Mouse (Mus musculus): Measurements from ENCODE around the gene Cwh43. TPM values are rescaled to one million over a fixed set of nuclear protein-coding genes. Genes with fewer than 3 reads are reported as not detected.

Cwh43 gene
- total and polyA plus RNA-seq, 2 experiments from 2014 or later, result 0.61 to 0.68 TPM

DNA sequence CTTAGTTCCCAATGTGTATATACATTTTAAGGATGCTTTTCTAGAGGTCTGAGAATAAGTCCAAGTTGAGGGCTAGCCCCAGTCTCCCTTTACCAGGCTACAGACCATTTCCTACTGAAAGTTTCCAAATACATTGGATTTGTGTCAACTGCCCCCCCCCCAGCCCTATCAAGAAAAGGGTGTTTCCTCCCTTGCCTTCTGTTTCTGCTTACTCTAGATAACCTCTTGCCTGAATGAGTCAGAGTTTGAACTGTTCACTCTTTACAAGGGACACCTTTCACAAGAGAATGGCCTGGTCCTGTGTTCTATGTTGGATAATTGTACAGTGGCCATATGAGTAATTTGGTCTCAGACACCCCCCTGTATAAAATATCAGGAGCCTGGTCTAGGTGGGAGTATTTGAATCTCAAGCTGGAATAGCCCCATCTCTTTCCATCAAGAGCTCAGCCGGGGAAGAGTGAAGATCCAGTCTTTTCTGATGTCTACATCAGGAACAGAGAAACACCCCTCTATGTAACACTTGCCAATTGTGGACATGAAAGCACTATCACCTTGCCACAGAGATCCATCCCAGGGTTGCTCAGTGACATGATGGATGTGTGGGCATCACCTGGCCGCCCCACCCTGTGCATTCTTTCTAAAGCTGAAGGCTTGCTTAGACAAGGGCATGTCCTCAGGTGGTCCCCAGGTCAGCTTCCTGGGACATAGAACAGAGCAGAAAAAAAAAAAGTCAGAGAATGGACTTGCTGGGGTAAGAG lies 41.6 kb upstream of the Cwh43 start:
- H3K4me3 ChIP-seq (ENCODE audit: low read length), result no peak overlapping the region
- 94% methylated on average over 2 of the region's 2 CpGs for WGBS

DNA sequence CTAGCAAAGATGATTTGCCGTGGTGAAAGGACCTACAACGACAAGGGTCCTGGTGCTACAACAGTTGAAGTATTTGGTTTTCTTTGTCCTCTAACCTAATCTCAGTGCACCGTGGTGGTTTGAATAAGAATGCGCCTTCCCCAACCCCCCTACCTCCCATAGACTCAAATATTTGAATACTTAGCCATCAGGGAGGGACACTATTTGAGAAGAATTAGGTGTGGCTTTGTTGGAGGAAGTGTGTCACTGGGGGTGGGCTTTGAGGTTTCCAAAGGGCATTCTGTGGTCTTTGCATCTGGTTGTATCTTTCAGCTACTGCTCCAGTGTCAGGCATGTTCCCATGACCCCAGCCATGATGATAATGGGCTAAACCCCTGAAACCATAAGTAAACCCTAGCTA lies 38.0 kb upstream of the Cwh43 start:
- Histone ChIP-seq H3K27ac (no peak overlapping the region), H3K4me3 (ENCODE audit: low read length) (no peak overlapping the region), H3K4me2 (ENCODE audit: low read depth, low read length) (no peak overlapping the region), H3K27me3 (ENCODE audit: insufficient read depth, low read length) (no peaks in the 10 kb centered on the region), H3K4me1 (ENCODE audit: insufficient read depth, low read length) (no peaks in the 10 kb centered on the region), H3K9ac (replicated peaks; ENCODE audit: low read length) (no peak overlapping the region), H3K36me3 (ENCODE audit: insufficient read depth, low read length) (no peaks in the 10 kb centered on the region), H3K9me3 (ENCODE audit: low read length) (no peaks in the 10 kb centered on the region)
- ATAC-seq, result no peak
- DNase-seq (ENCODE audit: low spot score), result no peak
- 75% methylated on average over 4 of the region's 4 CpGs for WGBS
- no peak for TF ChIP-seq CTCF (IDR thresholded peaks at IDR 0.05; ENCODE audit: low read depth)

More for the DNA sequence above, 41.6 kb upstream of the Cwh43 start:
- no peak for TF ChIP-seq CTCF (IDR thresholded peaks at IDR 0.05; ENCODE audit: low read depth)
- Histone ChIP-seq H3K9ac (replicated peaks; ENCODE audit: low read length) (no peak overlapping the region), H3K27me3 (ENCODE audit: insufficient read depth, low read length) (no peaks in the 10 kb centered on the region), H3K36me3 (ENCODE audit: insufficient read depth, low read length) (no peaks in the 10 kb centered on the region), H3K9me3 (ENCODE audit: low read length) (no peaks in the 10 kb centered on the region), H3K27ac (no peak overlapping the region), H3K4me1 (ENCODE audit: insufficient read depth, low read length) (no peaks in the 10 kb centered on the region), H3K4me2 (ENCODE audit: low read depth, low read length) (no peak overlapping the region)
- ATAC-seq, result no peak
- DNase-seq (ENCODE audit: low spot score), result no peak

DNA sequence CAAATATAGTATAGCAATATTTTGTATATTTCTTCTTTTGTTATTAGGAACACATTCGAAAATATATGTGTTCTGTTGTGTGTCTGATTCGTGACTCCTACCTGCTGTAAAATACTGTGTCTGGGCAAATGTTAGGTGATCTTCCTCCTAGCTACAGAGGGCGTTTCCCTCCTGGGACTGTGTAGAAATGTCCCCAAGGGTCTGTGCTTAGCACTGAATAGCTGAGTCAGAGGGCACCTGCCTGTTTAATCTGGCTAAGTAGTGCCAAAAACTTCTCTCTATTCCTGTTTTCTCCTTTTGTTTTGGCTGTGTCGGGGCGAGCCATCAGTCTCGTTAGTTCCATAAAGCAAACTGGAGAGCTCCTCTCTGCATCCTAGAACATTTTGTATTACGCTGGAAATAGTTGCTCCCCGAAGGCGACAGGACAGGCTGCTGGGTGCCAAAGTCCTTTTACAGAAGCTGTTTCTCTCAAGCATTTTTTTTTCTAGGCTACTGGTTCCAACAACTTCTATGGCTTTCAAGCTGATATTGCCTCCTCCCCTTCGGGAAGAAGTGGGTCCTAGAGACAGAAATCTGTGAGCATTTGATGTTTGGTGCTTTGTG lies 36.9 kb upstream of the Cwh43 start:
- Histone ChIP-seq H3K4me3 (ENCODE audit: low read length) (no peak overlapping the region), H3K36me3 (ENCODE audit: insufficient read depth, low read length) (no peaks in the 10 kb centered on the region), H3K9me3 (ENCODE audit: low read length) (no peaks in the 10 kb centered on the region), H3K4me2 (ENCODE audit: low read depth, low read length) (no peak overlapping the region), H3K27me3 (ENCODE audit: insufficient read depth, low read length) (no peaks in the 10 kb centered on the region), H3K4me1 (ENCODE audit: insufficient read depth, low read length) (no peaks in the 10 kb centered on the region), H3K27ac (no peak overlapping the region), H3K9ac (replicated peaks; ENCODE audit: low read length) (no peak overlapping the region)
- no peak for TF ChIP-seq CTCF (IDR thresholded peaks at IDR 0.05; ENCODE audit: low read depth)
- ATAC-seq (no peak), DNase-seq (ENCODE audit: low spot score) (no peak)
- 64% methylated on average over 10 of the region's 10 CpGs for WGBS

DNA sequence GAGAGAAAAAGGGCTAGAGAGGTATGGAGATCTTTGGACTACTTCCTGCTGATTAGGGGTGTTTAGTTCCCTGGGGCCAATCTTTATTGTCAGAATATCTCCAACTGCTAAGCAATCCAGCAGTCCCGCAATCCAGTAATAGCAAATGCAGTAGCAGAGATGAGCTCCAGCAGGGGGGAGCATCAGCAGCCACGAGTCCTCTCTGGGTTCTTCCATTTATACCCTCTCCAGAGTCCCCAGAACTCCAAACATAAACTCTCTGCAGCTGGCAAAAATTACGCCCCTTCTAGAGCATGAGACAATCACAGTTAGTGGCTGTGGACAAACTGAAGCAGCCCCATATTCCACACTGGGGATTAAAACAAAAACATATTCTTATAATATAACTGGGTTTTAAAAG lies 36.1 kb upstream of the Cwh43 start:
- ATAC-seq (no peak), DNase-seq (ENCODE audit: low spot score) (no peak)
- Histone ChIP-seq H3K27ac (no peak overlapping the region), H3K4me2 (ENCODE audit: low read depth, low read length) (no peak overlapping the region), H3K4me3 (ENCODE audit: low read length) (no peak overlapping the region), H3K36me3 (ENCODE audit: insufficient read depth, low read length) (no peaks in the 10 kb centered on the region), H3K9me3 (ENCODE audit: low read length) (no peaks in the 10 kb centered on the region), H3K4me1 (ENCODE audit: insufficient read depth, low read length) (no peaks in the 10 kb centered on the region), H3K27me3 (ENCODE audit: insufficient read depth, low read length) (no peaks in the 10 kb centered on the region), H3K9ac (replicated peaks; ENCODE audit: low read length) (no peak overlapping the region)
- 54% methylated on average over 3 of the region's 3 CpGs for WGBS
- no peak for TF ChIP-seq CTCF (IDR thresholded peaks at IDR 0.05; ENCODE audit: low read depth)

DNA sequence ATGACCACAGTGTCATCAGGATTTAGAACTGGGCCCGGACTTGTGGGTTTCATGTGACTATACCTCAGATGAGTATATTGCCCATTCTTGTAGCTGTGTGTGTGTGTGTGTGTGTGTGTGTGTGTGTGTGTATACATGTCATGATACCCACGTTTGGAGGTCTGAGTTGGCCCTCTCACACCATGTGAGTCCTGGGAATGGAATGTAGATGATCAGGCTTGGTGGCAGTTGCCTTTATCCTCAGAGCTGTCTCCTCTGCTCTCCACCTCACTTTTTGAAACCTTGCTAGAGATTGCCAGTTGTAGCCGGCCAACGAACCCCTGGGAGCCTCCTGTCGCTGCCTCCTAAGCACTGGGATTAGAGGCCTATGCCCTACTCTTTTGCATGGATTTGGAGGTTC lies 33.3 kb upstream of the Cwh43 start:
- no peak overlapping the region for H3K27ac ChIP-seq
- no peaks in the 10 kb centered on the region for H3K27me3 ChIP-seq (ENCODE audit: insufficient read depth, low read length)
- no peak overlapping the region for H3K9ac ChIP-seq (replicated peaks; ENCODE audit: low read length)
- WGBS, result 80% methylated on average over 5 of the region's 5 CpGs
- H3K4me2 ChIP-seq (ENCODE audit: low read depth, low read length), result no peak overlapping the region
- DNase-seq (ENCODE audit: low spot score) (no peak), ATAC-seq (no peak)
- no peaks in the 10 kb centered on the region for H3K4me1 ChIP-seq (ENCODE audit: insufficient read depth, low read length)
- H3K36me3 ChIP-seq (ENCODE audit: insufficient read depth, low read length), result no peaks in the 10 kb centered on the region
- no peak for TF ChIP-seq CTCF (IDR thresholded peaks at IDR 0.05; ENCODE audit: low read depth)
- no peaks in the 10 kb centered on the region for H3K9me3 ChIP-seq (ENCODE audit: low read length)
- H3K4me3 ChIP-seq (ENCODE audit: low read length), result no peak overlapping the region

DNA sequence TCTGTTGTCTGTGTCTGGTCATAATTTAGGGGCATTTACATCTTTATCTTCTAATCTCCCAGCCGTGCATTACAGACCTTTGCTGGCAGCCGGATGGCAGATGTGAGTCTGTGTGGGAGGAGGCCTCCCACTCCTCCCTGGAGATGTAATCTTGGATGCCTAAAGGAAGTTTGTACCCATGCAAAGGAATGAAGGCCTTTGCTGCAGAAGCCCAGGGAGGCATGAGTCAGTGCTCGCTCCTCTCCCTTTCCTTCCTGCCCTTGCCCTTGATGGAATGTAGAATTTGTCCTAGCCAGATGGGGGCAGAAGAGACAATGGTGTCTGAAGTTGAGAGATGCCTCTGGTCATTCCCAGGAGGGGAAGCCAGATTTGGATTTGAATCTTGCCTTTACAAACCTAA lies 32.7 kb upstream of the Cwh43 start:
- Histone ChIP-seq H3K9me3 (ENCODE audit: low read length) (no peaks in the 10 kb centered on the region), H3K4me3 (ENCODE audit: low read length) (no peak overlapping the region), H3K36me3 (ENCODE audit: insufficient read depth, low read length) (no peaks in the 10 kb centered on the region), H3K9ac (replicated peaks; ENCODE audit: low read length) (no peak overlapping the region), H3K4me1 (ENCODE audit: insufficient read depth, low read length) (no peaks in the 10 kb centered on the region), H3K27ac (no peak overlapping the region), H3K27me3 (ENCODE audit: insufficient read depth, low read length) (no peaks in the 10 kb centered on the region), H3K4me2 (ENCODE audit: low read depth, low read length) (no peak overlapping the region)
- no peak for ATAC-seq
- TF ChIP-seq CTCF (IDR thresholded peaks at IDR 0.05; ENCODE audit: low read depth), result no peak
- DNase-seq (ENCODE audit: low spot score), result no peak
- 58% methylated on average over 3 of the region's 3 CpGs for WGBS

DNA sequence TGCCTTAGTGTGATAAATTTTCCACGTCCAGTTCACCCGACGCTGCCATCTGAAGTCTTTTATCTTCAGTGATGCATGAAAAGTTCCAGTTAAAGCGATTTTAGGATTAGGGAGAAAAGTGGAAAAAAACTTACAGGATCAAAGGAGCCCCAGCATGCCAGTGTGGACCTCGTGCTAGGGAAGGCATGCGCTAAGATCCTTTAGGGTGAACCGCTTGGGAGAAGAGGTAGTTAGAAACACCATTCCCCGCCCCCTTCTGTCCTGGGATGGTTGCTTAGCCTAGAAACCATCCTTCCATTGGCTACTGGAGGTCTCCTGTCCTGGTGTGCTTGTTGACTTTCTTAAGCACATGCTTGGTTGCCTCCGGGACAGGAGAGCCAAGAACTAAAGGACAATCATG lies 29.8 kb upstream of the Cwh43 start:
- no peaks in the 10 kb centered on the region for H3K36me3 ChIP-seq (ENCODE audit: insufficient read depth, low read length)
- 54% methylated on average over 9 of the region's 9 CpGs for WGBS
- no peak overlapping the region for H3K27ac ChIP-seq
- H3K9ac ChIP-seq (replicated peaks; ENCODE audit: low read length), result no peak overlapping the region
- DNase-seq (ENCODE audit: low spot score) (no peak), ATAC-seq (no peak)
- H3K9me3 ChIP-seq (ENCODE audit: low read length), result no peaks in the 10 kb centered on the region
- no peak overlapping the region for H3K4me2 ChIP-seq (ENCODE audit: low read depth, low read length)
- TF ChIP-seq CTCF (IDR thresholded peaks at IDR 0.05; ENCODE audit: low read depth), result no peak
- H3K4me1 ChIP-seq (ENCODE audit: insufficient read depth, low read length), result no peaks in the 10 kb centered on the region
- no peak overlapping the region for H3K4me3 ChIP-seq (ENCODE audit: low read length)
- H3K27me3 ChIP-seq (ENCODE audit: insufficient read depth, low read length), result no peaks in the 10 kb centered on the region
